Mouse (Mus musculus): ENCODE results near the gene Ndrg2. TPM values are rescaled to one million over a fixed set of nuclear protein-coding genes. Genes with fewer than 3 reads are reported as not detected.
A peak's percentile ranks its signal among the peaks of the same experiment; 100 is the strongest.

Ndrg2 gene
- polyA plus RNA-seq, 1 experiment from 2014 or later, result 14.8 TPM

DNA sequence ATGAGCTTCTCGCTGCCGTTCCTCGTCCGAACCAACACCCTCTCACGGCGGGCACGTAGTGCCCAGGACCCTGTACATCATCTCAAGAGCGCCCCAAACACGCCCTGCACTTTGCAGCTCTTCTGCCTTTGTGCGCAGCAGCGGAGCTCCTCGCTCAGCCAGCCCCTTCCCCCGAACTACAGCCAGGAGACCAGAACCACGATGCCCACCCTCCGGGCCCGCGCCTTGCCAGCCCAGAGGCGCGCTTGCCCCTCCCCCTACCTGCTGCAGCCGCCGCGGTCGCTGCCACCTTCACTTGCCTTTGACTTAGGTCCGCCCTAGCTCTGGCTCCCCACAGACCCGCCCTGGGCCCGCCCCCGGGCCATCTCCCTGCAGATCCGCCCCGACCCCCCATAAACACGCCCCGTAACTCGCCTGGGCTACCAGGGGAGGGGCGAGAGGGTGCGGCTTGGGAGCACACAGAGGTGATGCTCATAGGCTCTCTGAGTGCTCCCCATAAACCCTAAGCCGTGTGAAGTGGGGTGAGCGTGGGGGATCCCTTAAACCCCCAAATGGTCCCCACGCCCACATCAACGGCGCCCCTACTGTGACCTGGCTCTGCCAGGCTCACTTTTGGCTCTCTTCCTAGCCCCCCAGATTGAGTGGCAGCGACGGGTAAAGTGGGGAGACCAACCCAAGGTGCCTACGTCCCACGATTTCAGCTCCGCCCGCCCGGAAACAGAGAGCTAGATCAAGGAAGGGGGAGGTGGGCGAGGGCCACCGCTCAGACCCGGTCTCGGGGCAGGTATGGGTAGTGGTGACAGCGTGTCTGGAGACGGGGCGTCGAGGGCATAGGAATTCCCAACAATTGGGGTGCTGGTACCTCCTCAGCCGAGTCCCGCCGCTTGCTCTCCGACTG, 647 bp downstream of the Ndrg2 start:
- peak; percentile 97 for DNase-seq (ENCODE audit: low spot score)

DNA sequence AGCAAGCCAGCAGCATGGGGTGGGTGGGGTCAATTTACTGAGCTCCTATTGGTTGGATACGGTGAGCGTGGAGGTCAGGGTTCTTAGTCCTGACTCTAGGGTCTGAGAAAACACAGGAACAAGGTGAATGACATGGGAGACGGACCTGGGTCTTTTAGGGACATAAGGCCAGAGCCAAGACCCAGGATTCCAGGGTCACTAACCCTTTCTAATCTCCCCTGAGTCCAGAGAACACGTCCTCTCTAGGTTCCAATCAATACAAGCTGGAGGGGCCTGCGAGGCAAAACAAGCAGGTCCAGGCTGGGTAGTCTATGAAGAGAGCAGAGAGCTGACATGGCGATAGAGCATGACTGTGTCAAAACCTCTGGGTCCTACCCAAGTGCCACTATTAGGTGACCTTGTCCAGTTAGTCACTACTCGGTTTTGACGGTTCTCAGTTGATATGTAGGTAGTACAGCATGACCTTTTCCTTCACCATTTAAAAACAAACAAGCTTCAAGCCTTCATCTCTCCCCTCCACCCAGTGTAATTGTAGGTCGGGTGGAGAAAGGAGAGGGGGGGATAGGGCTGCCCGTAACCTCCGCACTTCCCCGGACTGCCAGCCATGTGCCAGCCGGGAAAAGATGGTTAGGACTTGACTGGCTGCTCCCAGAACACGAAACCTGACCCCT, 1.4 kb downstream of the Ndrg2 start:
- no peak for DNase-seq (ENCODE audit: low spot score)

DNA sequence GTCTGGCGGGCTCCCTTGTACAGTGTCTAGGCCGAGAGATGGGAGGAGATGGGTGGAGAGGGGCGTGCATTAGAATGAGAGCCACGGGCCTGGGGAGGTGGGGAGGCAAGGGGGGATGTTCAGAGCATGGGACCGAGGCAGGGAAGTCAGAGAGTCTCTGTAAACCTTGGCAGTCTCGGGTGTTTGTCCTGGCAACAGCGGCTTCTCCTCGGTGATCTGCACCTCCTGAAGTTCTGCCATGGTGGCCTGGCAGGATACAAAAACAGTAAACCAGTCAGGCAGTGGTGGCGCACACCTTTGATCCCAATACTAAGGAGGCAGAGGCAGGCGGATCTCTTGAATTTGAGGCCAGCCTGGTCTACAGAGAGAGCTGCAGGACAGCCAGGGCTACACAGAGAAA, 2.7 kb downstream of the Ndrg2 start:
- no peak for DNase-seq (ENCODE audit: low spot score)

DNA sequence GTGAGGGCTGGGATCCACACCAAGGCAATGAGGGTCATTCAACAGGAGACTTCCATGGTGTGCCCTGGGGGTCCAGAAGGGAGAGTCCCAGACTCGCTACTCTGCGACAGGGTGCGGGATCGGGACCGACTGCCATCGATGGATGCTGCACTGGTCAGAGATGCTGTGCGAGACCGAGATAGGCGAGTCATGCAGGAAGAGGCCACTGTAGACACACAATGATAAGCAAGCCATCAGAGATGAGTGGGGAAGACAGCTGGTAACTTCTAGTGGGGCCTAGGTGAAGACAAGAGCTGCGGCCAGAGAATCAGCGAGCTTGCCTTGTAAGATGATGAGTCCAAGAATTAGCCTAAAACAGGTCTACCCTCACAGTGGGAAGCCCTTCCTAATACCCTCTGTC, 7.9 kb downstream of the Ndrg2 start:
- DNase-seq (ENCODE audit: low spot score), result no peak

DNA sequence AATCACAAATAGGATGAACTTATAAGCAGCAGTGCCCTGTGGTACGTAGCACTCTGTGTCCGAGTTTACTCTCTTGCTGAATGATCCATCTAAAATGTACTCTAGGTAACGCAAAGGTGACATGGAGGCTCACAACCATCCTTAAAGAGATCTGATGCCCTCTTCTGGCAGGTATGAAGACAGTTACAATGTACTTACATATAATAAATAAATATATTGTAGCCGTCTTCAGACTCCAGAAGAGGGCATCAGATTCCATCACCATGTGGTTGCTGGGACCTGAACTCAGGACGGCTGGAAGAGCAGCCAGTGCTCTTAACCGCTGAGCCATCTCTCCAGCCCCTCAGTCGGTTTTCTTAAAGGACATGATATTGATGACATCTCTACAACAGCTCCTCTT, 9.3 kb downstream of the Ndrg2 start:
- DNase-seq (ENCODE audit: low spot score), result peak; percentile 50

DNA sequence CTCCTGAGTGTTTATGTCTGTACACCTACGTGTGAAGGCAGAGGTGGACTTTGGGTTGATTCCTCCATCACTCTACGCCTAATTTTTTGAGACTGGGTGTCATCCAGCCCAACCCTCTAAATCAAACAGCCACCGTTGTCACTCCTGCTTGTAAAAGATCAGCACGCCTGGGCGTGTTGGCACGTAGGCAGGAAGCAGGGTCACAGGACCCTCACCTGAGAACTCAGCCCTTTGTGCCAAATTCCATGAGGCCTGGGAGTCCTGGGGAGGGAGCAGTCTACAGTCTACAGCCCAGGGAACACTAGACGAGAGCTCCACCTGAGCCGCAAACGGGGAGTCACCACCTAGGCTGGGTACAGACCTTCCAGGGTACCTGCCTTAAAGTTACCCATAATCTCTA, 10.2 kb downstream of the Ndrg2 start:
- no peak for DNase-seq (ENCODE audit: low spot score)

DNA sequence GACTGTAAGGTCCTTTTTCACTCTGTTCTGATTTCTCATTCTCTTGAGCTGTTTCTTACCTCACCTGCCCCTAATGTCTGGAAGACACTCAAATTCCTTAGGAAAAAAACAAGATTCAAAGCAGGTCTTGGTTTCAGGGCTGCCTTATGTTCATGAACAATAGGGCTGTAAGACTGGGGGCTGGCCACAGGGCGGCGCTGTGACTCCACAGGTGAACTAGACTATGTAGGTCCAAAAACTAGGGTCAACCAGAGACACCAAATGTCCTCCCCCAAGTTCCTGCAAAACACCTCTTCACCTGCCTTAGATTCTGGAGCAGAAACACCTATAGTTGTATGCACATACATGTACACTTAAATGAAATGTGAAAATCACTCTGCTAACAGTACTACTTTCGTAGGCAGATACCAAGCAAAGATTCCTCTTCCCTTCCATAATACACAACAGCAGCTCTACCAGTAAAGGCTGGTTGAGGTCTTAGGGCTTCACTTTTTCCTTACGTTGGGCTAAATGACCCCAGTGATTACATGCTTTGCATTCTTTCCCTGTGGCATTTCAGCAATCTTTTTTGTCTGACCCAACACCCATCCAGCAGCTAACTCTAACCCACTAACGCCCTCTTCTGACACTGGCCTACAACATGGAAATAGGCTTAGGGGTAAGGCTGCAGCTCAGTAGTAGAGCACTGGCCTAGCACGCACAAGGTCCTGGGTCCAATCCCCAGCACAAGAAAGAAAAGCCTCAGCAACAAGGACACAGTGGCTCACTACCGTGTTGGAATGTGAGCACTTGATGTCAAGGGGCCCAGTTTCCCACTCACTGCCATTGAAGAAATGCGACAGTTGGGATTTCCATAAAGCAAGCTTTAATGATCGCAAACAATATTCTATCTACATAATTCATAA, 10.9 kb downstream of the Ndrg2 start:
- DNase-seq (ENCODE audit: low spot score), result peak; percentile 81

DNA sequence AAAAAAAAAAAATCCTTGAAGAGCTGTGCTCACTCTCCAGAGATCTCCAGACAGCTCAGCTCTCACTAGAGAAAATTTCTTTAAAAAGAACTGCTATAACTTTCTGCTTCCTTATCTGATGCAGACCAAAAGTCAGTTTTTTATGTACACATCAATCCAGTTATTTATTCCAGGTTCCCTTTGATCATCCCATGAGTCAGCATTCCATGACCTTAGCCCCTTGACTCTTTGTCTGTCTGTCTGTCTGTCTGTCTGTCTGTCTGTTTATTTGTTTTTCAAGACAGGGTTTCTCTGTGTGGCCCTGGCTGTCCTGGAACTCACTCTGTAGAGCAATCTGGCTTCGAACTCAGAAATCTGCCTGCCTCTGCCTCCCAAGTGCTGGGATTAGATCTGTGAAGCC, 14.6 kb downstream of the Ndrg2 start:
- no peak for DNase-seq (ENCODE audit: low spot score)

DNA sequence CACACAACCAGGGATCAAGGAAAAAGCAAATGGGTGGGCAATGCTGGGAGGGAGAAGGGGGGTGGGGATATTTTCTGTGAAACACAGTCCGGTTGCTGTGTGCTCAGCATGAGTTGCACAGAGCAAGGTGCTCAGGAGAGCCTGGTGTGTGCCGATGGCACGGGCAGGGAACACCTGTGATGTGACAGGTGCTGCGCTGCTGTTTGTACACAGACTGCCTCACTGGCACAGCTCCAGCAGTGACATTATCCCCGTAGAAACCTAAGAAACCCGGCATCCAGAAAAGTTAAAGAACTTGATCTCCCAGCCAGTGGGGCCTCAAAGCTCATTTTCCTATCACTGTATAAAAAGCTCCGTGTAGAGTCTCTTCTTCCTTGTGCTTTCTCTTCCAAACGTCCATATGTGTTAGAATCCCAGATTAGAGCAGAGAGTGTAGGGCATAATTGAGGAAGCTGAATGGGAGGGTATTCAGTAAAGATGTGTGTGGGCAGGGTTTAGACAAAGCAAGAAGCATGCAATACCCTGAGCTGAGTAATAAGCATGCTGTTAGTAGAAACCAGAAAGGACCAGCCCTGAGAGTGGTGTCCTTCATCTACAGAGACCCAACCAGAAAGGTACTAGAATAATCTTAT, 17.3 kb downstream of the Ndrg2 start:
- DNase-seq (ENCODE audit: low spot score), result no peak

DNA sequence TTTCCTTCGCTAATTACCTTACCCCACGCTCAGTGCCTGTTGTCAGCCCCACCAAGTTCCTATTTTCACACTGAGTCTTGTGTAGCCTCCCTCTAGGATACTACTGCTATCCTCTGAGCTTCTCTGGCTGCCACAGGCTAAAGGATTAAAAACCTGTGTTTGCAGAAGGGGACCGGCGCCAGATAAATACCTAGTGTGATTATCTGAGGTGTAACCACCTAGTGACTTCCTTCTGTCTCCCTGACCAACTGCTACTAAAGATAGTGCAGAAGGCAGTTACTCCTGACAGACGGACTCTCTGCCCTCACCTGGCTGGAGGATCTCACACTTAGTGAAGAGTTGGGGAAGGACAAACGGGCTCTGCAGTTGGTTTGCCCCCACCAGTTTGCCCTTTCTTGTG, 17.9 kb downstream of the Ndrg2 start:
- DNase-seq (ENCODE audit: low spot score), result no peak

DNA sequence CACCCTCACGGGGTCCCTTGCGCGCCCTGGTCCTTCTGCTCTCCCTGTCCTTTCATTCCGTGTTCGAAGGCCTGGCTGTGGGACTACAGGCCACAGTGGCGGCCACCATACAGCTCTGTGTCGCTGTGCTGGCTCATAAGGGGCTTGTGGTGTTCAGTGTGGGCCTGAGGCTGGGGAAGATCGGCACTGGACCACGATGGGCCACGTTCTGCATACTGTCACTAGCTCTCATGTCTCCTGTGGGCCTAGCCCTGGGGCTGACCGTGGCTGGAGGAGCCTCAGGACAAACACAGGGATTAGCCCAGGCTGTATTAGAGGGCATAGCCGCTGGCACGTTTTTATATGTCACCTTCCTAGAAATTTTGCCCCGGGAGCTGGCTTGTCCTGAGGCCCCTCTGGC, 18.9 kb downstream of the Ndrg2 start:
- no peak for DNase-seq (ENCODE audit: low spot score)

DNA sequence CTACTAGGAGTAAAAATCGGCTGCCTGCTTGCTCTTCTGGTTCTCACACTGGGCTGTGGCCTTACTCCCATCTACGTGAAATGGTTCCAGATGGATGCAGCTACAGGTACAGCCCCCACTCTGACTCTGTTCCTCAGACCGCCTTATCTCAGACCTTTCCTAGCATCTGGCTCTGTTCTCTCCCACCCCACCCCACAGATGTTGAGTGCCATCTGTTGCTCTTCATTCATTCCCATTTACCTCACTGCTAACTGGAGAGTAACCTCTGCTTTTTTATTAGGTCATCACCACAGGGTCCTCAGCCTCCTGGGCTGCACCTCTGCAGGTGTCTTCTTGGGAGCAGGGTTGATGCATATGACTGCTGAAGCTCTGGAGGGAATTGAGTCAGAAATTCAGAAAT, 20.1 kb downstream of the Ndrg2 start:
- no peak for DNase-seq (ENCODE audit: low spot score)

DNA sequence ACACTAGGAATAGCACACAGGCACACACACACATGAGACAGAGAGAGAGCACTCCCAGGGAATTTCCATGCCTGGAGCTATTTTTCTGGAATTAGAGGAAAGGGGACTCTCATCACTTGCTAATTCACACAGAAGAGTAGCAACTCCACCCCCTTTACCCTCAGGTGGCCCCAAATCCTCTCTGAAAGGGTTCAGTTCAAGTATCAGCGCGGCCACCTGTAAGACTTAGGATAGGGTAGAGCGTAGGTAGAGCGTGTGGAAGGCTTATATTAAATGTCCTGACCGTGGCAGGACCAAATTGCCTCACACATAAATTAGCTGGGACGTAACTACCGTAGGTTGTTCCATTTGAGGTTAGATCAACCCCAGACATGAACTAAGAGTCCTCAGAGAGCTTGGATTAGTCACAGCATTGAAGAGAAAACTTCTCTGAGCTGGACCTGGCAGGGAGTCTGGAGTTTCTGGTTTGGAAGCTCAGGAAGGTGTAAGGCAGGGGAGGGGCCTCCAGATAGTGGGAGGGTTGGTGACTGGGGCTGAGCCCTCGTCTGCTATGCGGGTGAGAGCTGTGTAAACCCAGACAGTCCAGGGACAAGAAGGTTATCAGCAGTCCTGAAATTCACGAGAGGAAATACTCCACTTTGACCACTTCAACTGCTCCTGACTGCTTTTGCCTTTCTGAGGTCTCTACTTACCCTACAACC, 20.7 kb downstream of the Ndrg2 start:
- DNase-seq (ENCODE audit: low spot score), result no peak

DNA sequence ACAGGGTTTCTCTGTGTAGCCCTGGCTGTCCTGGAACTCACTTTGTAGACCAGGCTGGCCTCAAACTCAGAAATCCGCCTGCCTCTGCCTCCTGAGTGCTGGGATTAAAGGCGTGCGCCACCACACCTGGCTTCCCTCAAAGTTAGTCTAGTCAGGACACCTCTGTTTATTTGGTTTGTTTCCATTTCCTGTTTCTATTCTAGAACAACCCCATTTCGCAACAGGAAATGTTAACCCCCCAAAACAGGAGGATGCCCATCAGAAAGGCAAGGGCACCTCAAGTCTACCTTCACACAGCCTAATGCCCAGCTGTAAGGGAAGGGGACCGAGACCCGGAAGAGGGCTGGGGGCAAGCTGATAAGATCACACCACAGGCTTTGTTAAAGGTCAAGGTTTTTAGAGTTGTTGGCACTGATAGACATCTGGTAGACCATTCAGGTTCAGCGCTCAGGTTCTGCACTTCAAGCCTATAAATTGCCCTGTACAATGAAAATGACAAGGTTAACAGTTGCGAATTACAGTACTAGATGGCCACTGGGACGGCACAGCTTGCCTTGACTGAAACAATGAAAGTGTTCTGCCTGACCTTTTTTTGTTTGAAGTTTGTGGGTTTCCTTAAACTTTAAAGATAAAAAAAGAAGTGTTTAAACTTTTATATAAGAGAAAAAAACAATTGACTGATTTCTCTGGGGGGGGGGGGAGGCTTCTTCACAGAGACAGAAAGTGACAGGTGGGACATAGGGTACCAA, 21.6 kb downstream of the Ndrg2 start, which contains the start of gene Slc39a2:
Gene Slc39a2, plus strand, starts transcription at position 699 of the 749 bp plus-strand sequence.
- no peak for DNase-seq (ENCODE audit: low spot score)

DNA sequence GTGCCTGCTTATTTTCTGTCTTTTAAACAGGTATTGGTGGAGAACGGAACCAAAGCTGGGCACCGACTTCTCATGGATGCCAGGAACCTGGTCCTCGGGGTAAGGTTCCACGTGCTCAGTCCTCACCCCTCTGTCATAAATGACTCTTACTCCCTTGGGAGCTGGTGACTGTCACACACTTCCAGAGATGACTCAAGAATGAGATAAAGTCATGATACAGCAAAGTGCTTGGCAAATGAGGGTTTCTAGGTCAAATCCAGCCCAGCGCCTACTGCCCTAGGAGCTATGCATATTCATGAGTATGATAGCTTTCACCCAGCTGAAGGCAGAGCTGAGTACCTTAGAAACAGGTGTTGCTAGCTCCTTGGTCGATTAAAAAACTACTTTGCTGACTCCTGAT, 24.1 kb downstream of the Ndrg2 start:
- no peak for DNase-seq (ENCODE audit: low spot score)

DNA sequence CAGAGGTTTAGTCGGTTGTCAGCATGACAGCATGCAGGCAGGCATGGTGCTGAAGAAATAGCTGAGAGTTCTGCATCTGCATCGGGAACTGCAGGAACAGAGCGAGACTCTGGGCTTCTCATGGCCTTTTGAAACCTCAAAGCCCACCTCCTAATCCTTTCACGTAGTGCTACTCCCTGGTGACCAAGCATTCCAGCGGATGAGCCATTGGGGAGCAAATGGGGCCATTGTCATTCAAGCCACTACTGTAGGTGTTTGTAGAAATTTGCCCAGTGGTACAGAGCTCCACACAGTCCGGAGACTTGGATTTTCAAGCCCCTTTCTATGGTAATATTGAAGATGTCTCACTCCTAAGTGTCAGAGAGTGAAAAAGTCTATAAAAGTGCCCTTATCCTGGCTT, 27.9 kb downstream of the Ndrg2 start:
- DNase-seq (ENCODE audit: low spot score), result no peak

DNA sequence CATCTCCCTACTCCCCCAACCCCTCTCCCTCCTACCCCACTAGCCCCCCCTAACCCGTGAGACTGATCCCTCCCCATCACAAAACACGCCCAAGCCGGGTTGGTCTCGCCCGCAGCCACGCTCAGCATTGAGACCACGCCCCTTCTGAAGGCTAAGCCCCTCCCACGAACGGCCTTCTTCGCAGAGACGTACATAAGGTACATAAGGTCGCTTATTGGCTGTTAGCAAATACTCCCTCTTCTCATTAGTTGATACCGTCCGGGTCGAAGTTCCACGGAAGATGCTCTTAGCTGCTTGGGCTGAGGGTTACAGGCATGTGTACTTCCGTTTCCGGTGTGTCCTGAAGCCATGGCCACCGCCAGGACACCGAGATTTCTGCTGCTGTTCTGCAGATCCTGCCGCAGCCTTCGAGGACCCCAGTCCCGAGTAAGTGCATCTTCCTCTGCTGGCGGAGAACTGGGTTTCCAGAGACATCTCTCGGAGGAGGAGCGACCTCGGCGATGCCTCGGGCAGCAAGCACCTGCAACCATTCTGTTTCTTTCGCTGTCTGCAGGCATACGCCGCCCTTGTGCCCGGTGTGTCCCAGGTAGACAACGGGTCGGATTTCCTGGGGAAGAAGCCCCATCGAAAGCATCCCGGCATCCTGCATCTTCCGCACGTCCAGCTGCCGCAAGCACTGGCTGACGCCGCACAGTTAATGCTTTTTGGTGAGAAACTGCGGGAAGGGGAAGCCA, 29.2 kb downstream of the Ndrg2 start, which contains the start of gene Mettl17:
Gene Mettl17, plus strand, starts transcription at position 245 of the 734 bp plus-strand sequence.
- peak; percentile 98 for DNase-seq (ENCODE audit: low spot score)

DNA sequence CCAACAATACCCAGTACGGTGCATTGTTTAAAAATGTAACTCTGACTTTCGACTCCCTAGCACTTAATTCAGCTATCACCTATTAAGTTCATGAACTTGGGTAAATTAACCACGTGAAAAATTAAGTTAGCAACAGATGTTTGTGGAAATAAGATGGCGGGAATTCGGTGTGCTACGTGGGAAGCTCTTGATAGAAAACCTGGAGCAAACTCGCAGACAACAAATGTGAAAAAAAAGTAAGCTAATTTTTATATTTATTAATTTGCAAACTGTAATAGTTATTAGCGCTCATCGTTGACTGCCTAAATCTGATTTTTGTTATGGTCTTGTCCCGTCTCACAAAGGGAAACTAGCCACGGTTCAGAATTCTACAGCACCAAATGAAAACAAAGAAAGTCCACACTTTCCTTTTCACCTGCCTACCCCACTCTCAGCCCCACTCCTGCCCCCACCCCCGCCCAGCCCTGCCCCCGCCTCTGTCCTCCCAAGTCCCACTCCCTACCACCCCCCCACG, 29.9 kb downstream of the Ndrg2 start:
- DNase-seq (ENCODE audit: low spot score), result no peak

DNA sequence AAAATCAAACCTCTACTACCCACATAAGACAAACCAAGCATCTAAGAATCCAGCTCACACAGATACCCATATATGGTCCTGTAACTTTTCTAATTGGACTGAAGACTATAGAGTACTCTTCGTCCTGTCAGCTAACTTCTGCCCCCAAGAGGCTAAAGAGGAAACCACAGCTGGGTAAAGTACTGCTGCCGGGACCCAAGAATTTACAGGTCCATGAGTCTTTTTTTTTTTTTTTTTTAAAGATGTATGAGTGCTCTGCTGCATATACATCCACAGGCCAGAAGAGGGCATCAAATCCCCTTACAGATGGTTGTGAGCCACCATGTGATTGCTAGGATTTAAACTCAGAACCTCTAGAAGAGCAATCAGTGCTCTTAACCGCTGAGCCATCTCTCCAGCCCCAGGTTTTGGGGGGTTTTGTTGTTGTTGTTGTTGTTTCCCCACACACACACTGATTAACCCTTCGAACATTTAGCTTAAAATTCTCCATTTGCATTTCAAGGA, 30.4 kb downstream of the Ndrg2 start:
- peak; percentile 86 for DNase-seq (ENCODE audit: low spot score)

Data from thymus, postnatal 0 days (tissue).